Mouse (Mus musculus) adrenal gland, adult 18-20 months (tissue): Measurements from ENCODE around the gene Vcl. TPM values are rescaled to one million over a fixed set of nuclear protein-coding genes. Genes with fewer than 3 reads are reported as not detected.

Experiments used
- DNase-seq, 2 experiments: peaks; one replicate each; pipeline ENCODE4 v3.0.0; 2021 to 2022; ENCODE audit warnings: low spot score in 2 of 2
- total RNA-seq, 2 experiments: library from RNA; stranded (reverse); gene quantifications; 1 replicate in 1 of 2; 2 replicates in 1 of 2; pipeline ENCODE4 v1.2.3; 2021

Vcl gene
- total RNA-seq, 2 experiments from 2014 or later, result 83.0 to 123 TPM

DNA sequence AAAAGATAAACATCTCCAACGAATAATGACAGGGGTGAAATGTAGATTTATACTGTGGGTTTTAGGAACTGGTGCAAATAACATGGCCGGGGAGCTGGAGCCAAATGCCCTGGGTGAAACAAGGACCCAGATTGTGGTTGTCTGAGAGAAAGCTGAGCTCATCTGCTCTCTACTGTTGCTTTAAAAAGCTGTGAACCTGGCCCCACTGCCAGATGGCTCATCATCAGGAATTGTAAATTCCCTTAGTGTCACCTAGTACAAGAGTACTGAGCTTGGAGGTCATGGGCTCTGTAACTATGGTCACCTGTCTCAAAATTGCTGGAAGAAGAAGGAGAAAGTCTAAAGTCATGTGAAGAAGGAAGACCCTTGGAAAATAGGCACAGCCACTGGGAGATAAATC, 129.8 kb downstream of the Vcl start:
- DNase-seq, result no peak

GRCm38 (mm10) chr14:21062766-21063513, 133.7 kb downstream of the Vcl start:
- no peak for DNase-seq

- DNase-seq, result no peak
These were observed 135.1 kb downstream of the Vcl start for GRCm38 (mm10) chr14:21064321-21064720.

- no peak for DNase-seq
These were observed 136.4 kb downstream of the Vcl start for GRCm38 (mm10) chr14:21065490-21066162.

DNA sequence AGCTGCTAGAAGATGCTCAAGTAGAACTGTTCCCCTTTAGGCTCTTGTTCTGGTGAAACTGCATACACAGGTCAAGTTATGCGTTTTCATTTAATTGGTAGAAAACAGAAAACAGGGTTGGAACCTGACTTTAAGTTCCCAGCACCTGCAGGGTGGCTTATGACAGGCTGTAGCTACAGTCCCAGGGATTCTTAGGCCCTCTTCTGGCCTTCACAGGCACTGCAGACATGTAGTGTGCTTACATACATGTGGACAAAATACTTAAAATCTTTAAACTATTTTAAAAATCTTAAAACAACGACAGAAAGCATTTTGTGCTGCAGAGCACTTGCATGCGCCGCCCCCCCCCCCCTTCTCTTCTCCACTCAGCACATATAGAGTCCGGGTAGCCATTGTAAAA, 140.4 kb downstream of the Vcl start:
- no peak for DNase-seq

DNA sequence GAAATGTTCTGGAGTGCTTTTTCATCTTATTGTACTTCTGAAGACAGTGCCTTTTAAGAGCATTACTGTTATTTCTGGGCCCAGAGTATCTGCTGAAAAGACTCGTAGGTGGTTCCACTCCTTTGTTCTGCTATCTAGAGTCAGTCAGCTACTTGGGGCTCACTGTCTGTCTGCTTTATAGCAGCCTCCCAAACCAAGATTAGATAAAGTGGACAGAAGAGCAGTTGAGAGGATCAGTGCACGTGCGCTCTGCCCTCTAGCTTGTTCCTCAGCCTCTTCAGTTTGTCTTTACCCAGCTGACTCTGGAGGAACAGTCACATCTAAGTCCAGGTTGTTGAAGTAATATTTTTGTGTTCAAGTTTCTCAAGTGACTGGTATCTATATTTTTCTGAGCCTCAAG, 144.8 kb downstream of the Vcl start:
- DNase-seq, result no peak

DNA sequence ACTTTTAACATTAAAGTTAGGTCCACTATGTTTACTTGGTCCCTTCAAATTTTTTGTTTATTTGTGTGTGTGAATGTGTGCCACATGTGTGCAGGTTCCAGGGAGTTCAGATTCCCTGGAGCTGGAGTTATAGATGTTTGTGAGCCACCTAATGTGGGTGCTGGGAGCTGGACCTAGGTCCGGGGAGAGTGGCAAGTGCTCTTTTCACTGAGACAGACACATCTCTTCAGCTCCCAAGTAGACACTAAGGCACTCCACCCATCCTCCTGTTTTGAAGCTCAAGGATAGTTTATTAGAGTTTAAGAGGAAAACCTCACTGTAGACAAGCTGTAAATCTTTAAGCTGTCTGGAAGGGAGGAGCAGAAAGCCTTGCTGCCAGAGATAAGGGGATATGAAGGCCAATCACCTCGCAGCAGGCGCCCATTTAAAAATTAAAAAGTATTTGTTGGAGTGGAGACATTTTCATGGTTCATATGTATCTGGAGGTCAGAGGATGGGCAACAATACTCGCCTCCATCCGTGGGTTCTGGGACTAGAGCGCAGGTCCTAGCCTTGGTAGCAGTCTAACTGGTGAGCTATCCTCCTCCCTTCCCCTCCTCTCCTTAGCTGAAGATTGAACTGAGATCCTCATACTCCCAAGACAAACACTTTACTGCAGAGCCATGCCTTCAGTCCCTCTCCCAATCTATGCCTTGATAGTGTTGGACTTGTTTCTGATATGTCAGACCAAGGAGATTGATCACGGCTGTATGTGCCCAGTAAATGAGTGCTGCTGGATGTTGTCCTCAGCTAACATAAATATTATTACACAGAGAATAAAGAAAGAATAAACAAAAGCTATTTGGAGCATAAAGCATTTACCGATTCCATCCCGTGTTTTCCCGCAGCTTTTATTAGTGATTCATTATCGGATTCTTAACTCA, 145.5 kb downstream of the Vcl start:
- DNase-seq, result no peak

DNA sequence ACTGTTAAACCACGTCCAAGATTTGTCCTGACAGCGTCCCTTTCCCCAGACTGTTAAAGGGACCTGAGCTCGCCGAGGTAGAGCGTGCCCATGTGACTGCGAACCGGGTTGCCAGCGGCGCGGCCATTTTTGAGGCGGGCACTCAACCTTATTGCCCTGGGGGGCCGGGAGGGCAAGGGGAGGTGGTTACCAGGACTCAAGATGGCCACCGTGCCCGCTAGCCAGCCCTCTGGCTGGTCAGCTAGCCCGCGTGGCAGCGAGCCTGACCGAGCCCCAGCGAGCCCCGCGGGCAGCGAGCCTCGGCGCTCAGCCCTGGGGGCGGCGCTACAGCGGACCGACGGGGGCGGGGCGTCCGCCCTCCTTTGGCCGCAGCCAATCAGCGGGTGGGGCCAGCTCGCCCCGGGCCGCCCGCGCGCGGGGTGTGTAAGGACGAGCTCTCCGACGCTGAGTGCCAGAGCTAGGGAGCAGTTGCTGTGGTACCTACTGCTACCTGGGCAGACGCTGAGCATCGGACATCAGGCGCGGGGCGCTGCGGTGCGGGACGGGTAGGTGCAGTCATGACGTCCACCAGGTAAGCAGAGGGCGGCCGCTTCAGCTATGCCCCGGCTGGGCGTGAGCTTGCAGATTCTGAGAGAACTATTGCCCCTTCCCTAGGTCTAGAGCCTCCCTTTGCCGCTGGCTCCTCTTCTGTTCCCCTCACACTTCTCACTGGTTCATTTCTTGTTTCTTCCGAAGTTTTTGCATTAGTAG, 146.7 kb downstream of the Vcl start:
- peak; percentile 94 to 95 for DNase-seq

DNA sequence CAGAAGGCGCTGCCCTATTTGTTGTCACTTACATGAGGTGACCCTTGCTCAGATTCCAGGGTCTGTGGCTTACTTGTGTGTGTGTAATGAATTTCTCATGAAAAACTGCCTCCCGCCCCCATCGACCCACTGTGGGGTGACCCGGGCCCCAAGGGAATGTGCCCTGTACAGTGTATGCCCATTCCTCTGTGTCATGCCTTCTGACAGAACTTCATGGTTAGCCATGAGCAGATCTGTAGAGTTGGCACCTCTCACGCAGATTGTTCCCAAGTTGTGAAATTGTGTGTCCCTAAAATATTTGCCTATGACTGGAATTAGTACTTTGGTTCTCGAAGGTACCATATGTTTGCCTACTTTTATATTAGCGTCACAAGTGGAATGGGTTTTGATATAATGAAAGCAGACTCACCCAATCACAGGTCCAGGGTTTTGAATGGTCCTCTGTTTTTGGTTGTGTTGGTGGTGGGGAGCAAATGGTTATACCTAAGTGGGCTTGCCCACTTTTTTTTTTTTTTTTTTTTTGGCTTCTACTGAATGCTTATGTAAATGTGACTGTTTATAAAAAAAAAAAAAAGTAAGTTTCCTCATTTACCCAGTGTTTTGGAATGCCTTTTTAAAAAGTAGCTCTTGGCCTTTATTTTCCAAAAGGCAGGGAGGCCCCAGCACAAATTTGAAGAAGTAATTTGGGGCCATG, 147.4 kb downstream of the Vcl start:
- no peak for DNase-seq

- DNase-seq, result no peak
These were observed 148.7 kb downstream of the Vcl start for GRCm38 (mm10) chr14:21077939-21078338.

- DNase-seq, result no peak
These were observed 149.3 kb downstream of the Vcl start for GRCm38 (mm10) chr14:21078511-21078910.

GRCm38 (mm10) chr14:21082823-21083222, 153.6 kb downstream of the Vcl start:
- no peak for DNase-seq

Other genes with a start within 250 kb of the Vcl start
- gene Fut11, start 234.4 kb upstream of the Vcl start, total RNA-seq, result 10 to 100 TPM; 12.2 to 16.8 TPM
- gene Chchd1, start 226.4 kb upstream of the Vcl start, total RNA-seq, result 10 to 100 TPM; 80.8 to 90.3 TPM
- 100 to 1,000 TPM; 129 to 136 TPM for gene Zswim8, start 221.8 kb upstream of the Vcl start, total RNA-seq
- 10 to 100 TPM; 21.6 to 26.1 TPM for gene Ndst2, start 194.8 kb upstream of the Vcl start, total RNA-seq
- 10 to 100 TPM; 38.2 to 51.8 TPM for gene Camk2g, start 135.3 kb upstream of the Vcl start, total RNA-seq
- 10 to 100 TPM; 20.9 to 29.8 TPM for gene Plau, start 92.7 kb upstream of the Vcl start, total RNA-seq
- 10 to 100 TPM; 83.5 to 99.8 TPM for gene Ap3m1, start 123.1 kb downstream of the Vcl start, total RNA-seq
- gene Adk, start 123.2 kb downstream of the Vcl start, total RNA-seq, result 100 to 1,000 TPM; 116 to 142 TPM